Mouse (Mus musculus) cortical plate, adult 2 months (tissue): ENCODE data around the gene Atg9b.

ENCODE experiments used
- CTCF ChIP-seq: fragments of 200-500 bp; IDR thresholded peaks from 2 replicates; pipeline ENCODE4 v1.5.1; 2011; ENCODE audit warnings: mild to moderate bottlenecking, control low read depth, low read length; ENCODE audit not compliant: insufficient read depth; ENCODE audit errors: extremely low read depth
- POLR2A ChIP-seq: fragments of 200-500 bp; IDR thresholded peaks from 2 replicates; pipeline ENCODE4 v1.6.1; 2011; ENCODE audit warnings: mild to moderate bottlenecking, low read length, control low read depth; ENCODE audit not compliant: insufficient read depth; ENCODE audit errors: extremely low read depth

GRCm38 (mm10) chr5:24408651-24409050, 16.7 kb upstream of the Atg9b start:
- no peak for TF ChIP-seq CTCF
- no peak for TF ChIP-seq POLR2A
